Mouse (Mus musculus): ENCODE measurements around the gene Dgkh.
"Not testable (repeated sequence)": the region's sequence is repeated elsewhere in the genome, so short reads cannot be mapped to it uniquely, and the experiment has no call there.

GRCm38 (mm10) chr14:78734203-78734602 is 1.6 kb upstream of the Dgkh start:
- TF ChIP-seq CTCF, EP300 (IDR thresholded peaks at IDR 0.05; ENCODE audit: low read depth): not testable (repeated sequence)

Measured in heart, postnatal 0 days (tissue).